Mouse (Mus musculus) testis, adult 2 months (tissue): ENCODE measurements around the gene Fam155a.

Experiments used
- CTCF ChIP-seq: fragments of 200-500 bp; IDR thresholded peaks from 2 replicates; pipeline ENCODE4 v1.5.1; 2012; ENCODE audit warnings: low read depth, mild to moderate bottlenecking, inconsistent platforms, low read length, moderate library complexity; ENCODE audit not compliant: control insufficient read depth, insufficient read depth, insufficient replicate concordance
- POLR2A ChIP-seq: fragments of 200-500 bp; IDR thresholded peaks from 2 replicates; pipeline ENCODE4 v1.6.1; 2012; ENCODE audit warnings: low read depth, mild to moderate bottlenecking, inconsistent platforms, low read length, moderate library complexity; ENCODE audit not compliant: control insufficient read depth

DNA sequence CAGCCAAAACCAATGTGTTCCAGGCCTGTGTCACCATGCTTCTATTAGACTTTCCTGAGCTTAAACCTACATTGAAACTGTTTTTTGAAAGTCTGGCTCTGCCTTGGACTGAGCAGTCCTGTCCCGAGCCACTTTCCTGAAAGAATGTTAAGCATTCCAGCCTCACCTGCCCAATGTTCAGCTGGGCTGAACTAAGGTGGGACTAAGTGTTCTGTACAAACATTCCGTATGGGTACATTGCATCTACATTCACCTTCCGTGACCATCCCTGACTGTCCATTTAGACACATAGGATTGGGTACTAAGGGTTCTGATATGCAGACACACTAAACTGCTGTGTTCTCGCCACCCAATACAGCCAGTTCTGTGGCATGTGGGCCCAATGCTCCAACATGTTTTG, 423.8 kb downstream of the Fam155a start:
- no peak for TF ChIP-seq POLR2A
- TF ChIP-seq CTCF: no peak
